Mouse (Mus musculus): Measurements from ENCODE around the gene Cd300lg. TPM values are rescaled to one million over a fixed set of nuclear protein-coding genes. Genes with fewer than 3 reads are reported as not detected.

Gene Cd300lg
- 0.13 and 0.15 TPM in 2 replicates for polyA plus RNA-seq (2021; fragmentation: Nextera tagmentation)
- long read RNA-seq, experiment 1 = 0 reads
- long read RNA-seq, experiment 2, partial matches to known transcripts = 0 of 1 reads
- long read RNA-seq, experiment 2, other reads (novel, unspliced or antisense) = 0 of 1 reads

DNA sequence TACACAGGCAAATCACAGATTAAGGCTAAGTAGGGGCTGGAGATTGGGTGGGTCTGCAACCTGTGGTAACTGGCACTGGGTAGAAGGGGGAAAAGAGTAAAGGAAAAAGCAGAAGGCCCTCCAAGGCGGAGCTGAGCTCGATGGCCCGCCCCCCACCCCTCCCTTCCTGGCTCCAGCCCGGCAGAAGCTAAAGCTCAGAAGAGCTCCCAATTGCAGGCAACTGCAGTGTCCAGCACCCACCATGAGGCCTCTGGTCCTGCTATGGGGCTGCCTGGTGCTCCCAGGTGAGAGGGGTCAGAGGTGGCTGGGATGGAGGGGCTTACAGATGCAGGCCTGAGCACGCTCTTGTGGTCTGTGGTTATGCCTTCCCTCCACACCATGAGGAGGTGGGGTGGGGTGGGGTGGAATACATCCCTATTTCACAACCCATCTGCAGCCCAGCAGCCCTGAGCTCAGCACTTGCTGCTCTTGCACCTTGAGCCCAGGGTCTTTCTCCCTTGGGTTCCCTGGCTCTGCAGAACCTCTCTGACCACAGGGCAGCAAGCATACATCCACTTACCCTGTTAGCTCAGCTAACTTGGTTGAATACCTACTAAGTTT is at the start of gene Cd300lg:
Gene Cd300lg, plus strand, starts transcription at position 160 of the 600 bp plus-strand sequence.

DNA sequence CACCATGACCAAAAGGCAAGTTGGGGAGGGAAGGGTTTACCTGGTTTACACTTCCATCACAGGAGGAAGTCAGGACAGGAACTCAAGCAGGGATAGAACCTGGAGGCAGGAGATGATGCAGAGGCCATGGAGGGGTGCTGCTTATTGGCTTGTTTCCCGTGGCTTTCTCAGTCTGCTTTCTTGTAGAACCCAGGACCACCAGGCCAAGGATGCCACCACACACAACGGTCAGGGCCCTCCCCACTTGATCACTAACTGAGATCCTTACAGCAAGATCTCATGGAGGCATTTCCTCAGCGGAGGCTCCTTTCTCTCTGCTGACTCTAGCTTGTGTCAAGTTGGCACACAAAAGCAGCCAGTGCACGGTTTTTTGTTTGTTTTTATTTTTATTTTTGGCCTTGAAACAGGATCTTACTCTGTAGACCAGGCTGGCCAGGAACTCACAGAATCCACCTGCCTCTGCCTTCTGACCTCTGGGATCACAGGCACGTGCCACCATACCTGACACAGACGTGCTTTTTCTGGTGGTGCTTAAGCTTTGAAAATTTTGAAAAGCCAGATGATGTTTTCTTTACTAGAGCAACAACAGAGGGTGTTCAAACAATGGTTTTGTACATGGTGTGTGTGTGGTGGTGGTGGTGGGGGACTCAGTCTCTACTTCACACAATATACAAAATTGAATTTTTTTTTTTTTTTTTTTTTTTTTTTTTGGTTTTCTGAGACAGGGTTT is 13.1 kb upstream of the Cd300lg start, which contains the start of gene Mpp3:
Gene Mpp3, minus strand, starts transcription at position 375 of the 730 bp plus-strand sequence.

DNA sequence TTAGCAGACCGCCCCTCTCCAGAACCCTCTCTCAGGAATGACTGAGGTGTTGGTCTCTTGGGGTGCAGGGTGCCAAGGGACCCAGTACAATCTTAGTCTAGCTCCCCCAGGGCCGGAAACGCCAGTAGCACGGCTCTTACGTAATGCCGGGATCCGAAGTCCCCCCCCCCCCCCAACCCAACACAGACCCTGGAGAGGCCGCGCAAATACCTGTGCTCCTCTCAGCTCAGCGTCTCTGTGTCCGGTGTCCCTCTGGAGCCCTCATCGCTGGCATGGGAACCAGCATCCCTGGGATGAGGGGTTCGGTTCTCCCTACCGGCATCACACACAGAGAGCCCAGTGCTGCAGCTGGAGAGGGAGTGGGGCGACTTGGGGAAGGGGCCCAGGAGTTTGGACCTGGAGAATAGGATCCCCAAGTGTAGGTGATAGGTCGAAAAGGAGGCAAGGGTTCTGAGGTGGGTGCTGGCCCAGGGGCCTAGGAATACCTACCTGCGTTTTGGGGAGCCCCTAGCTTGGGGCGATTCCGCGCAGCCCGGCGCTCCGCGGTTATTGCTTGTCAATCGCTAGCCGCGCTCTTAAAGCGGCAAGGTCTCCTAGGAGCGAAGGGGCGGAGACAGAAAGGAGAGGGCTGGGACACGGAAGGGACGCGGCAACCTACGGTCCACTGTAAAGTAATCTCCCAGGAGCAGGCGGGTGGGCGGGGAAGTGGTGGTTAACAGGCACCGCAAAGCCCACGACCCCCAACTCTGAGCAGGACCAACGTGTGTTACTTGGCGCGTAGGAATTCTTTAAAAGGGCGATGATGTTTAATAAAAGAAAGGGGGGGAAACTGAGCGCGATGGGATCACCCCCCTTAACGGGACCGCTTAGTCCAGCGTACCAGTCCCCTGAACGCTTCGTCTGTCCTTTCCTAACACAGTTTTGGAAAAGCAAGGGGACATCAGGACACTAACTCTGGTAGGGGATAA is 46.9 kb downstream of the Cd300lg start, which contains the start of gene Mpp2:
Gene Mpp2, minus strand, starts transcription at position 585 of the 968 bp plus-strand sequence.

DNA sequence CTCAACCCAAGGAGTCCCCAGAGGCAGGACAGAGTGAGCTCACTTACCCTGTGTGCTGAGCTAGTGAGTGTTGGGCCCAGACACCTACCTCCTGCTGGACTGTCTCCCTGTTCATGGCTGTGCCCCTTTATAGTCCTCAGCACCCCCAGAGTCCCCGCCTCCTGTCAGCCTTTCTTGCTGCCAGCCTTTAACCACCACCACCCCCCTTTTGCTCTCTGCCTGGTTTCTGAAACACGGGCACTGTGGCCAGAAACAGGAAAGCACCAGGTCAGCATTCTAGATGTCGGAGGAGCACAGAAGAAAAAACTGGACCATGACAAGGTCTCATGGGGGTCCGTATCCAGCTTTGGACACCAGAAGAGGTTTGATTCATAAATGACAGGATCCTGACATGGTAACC is 59.9 kb downstream of the Cd300lg start, which contains the start of gene Ppy:
Gene Ppy, minus strand, starts transcription at position 101 of the 400 bp plus-strand sequence.

Other genes starting within 250 kb of the Cd300lg start
- 0.89 and 1.3 TPM in 2 replicates for gene Meox1, start 147.1 kb upstream of the Cd300lg start, polyA plus RNA-seq (2021; fragmentation: Nextera tagmentation)
- gene Sost, start 74.5 kb upstream of the Cd300lg start, polyA plus RNA-seq (2021; fragmentation: Nextera tagmentation) = 0.06 TPM in 1 of 2 replicates, not detected in the other
- gene Cfap97d1, start 57.2 kb upstream of the Cd300lg start, polyA plus RNA-seq (2021; fragmentation: Nextera tagmentation) = not detected in 2 replicates
- gene Dusp3, start 54.5 kb upstream of the Cd300lg start, polyA plus RNA-seq (2021; fragmentation: Nextera tagmentation) = 144 and 214 TPM in 2 replicates
- gene Mpp3, start 13.0 kb upstream of the Cd300lg start, polyA plus RNA-seq (2021; fragmentation: Nextera tagmentation) = 27.7 and 28.5 TPM in 2 replicates
- gene Mpp2, start 47.0 kb downstream of the Cd300lg start, polyA plus RNA-seq (2021; fragmentation: Nextera tagmentation) = 29.7 and 35.5 TPM in 2 replicates
- gene Ppy, start 59.8 kb downstream of the Cd300lg start, polyA plus RNA-seq (2021; fragmentation: Nextera tagmentation) = not detected in 2 replicates
- gene Pyy, start 66.3 kb downstream of the Cd300lg start, polyA plus RNA-seq (2021; fragmentation: Nextera tagmentation) = not detected in 2 replicates
- gene Nags, start 104.0 kb downstream of the Cd300lg start, polyA plus RNA-seq (2021; fragmentation: Nextera tagmentation) = not detected in 2 replicates
- 47.2 and 48.5 TPM in 2 replicates for gene Tmem101, start 114.9 kb downstream of the Cd300lg start, polyA plus RNA-seq (2021; fragmentation: Nextera tagmentation)
- gene Lsm12, start 143.8 kb downstream of the Cd300lg start, polyA plus RNA-seq (2021; fragmentation: Nextera tagmentation) = 107 and 134 TPM in 2 replicates
- gene G6pc3, start 148.1 kb downstream of the Cd300lg start, polyA plus RNA-seq (2021; fragmentation: Nextera tagmentation) = 29.6 and 35.3 TPM in 2 replicates
- 47.2 and 53.7 TPM in 2 replicates for gene Hdac5, start 188.7 kb downstream of the Cd300lg start, polyA plus RNA-seq (2021; fragmentation: Nextera tagmentation)
- 0.78 and 0.94 TPM in 2 replicates for gene BC030867, start 207.4 kb downstream of the Cd300lg start, polyA plus RNA-seq (2021; fragmentation: Nextera tagmentation)
- gene Asb16, start 227.2 kb downstream of the Cd300lg start, polyA plus RNA-seq (2021; fragmentation: Nextera tagmentation) = 0.85 and 1.0 TPM in 2 replicates
- 78.0 and 93.2 TPM in 2 replicates for gene Tmub2, start 243.4 kb downstream of the Cd300lg start, polyA plus RNA-seq (2021; fragmentation: Nextera tagmentation)